Comparison of ENCODE assay signal across 9 mouse cellular contexts in genomic region chr1:134495216-134495539, GRCm38 (mm10). TPM values are rescaled to one million over a fixed set of nuclear protein-coding genes. Genes with fewer than 3 reads are reported as not detected.
DNase-seq lines count a peak whose midpoint lies in the region; ATAC-seq and TF ChIP-seq lines count a peak whose summit lies in the region.
"Had no signal": no experiment of that assay in that cellular context is flagged by ENCODE, and none has a peak within 500 bp of the region (broad histone marks: within the 10 kb centered on the region; RNA-seq: fewer than 3 reads in every experiment).

No protein-coding gene starts in this region.

- peak overlapping the region; percentile 86 for H3K4me2 ChIP-seq in liver, embryonic 13.5 days

- peak overlapping the region; percentile 82 for H3K9ac ChIP-seq in liver, embryonic 13.5 days

- no peak for ATAC-seq in liver, embryonic 13.5 days (ENCODE audit: low read depth)

- intact Hi-C loops in gastrocnemius, adult 2 months (cut with DNase I): no loop called here

- peak overlapping the region; percentile 96 for H3K27ac ChIP-seq in gastrocnemius, adult 2 months
- H3K27ac ChIP-seq in thymus, adult 2 months (ENCODE audit: control insufficient read depth, insufficient read depth, low read length): no peak overlapping the region
- peak overlapping the region; percentile 92 for H3K27ac ChIP-seq in liver, embryonic 13.5 days

- 9% methylated on average over 5 of the region's 5 CpGs for WGBS in thymus, adult 2 months
- 19% methylated on average over 5 of the region's 5 CpGs for WGBS in liver, embryonic 13.5 days (ENCODE audit: insufficient replicate concordance)

- no peak for TF ChIP-seq CTCF in gastrocnemius, adult 2 months (IDR thresholded peaks at IDR 0.05)
- no peak for TF ChIP-seq CTCF in thymus, adult 2 months (IDR thresholded peaks at IDR 0.05; ENCODE audit: borderline replicate concordance, control insufficient read depth, extremely low read depth, insufficient read depth, low read length, poor library complexity)

- no peaks in the 10 kb centered on the region for H3K36me3 ChIP-seq in thymus, adult 2 months (ENCODE audit: control insufficient read depth, insufficient read depth, low read length)
- peaks cover 24% of the 10 kb centered on the region for H3K36me3 ChIP-seq in liver, embryonic 13.5 days

- no peak for TF ChIP-seq POLR2A in thymus, adult 2 months (IDR thresholded peaks at IDR 0.05; ENCODE audit: control insufficient read depth, extremely low read depth, insufficient read depth, low read length, poor library complexity)

- DNase-seq in gastrocnemius, adult 2 months: no peak
- DNase-seq in gastrocnemius, adult 8-10 months (ENCODE audit: low spot score in 2 of 2): no peak
- DNase-seq in thymus, adult 2 months: no peak
- no peak for DNase-seq in thymus, postnatal 36 days
- DNase-seq in liver, embryonic 13.5 days: no peak
- no peak for DNase-seq in ovary, adult 18-20 months (ENCODE audit: low spot score)
- DNase-seq in right cerebral cortex, postnatal 10 days (ENCODE audit: low spot score in 2 of 2): no peak
- no peak for DNase-seq in gastrocnemius, postnatal 25 days

- H3K9me3 ChIP-seq in liver, embryonic 13.5 days (replicated peaks): no peaks in the 10 kb centered on the region

- H3K27me3 ChIP-seq in thymus, adult 2 months (ENCODE audit: control insufficient read depth, insufficient read depth, low read length): no peaks in the 10 kb centered on the region
- H3K27me3 ChIP-seq in liver, embryonic 13.5 days: no peaks in the 10 kb centered on the region

- peak overlapping the region; percentile 97 for H3K4me3 ChIP-seq in gastrocnemius, adult 2 months
- H3K4me3 ChIP-seq in thymus, adult 2 months (ENCODE audit: control insufficient read depth, insufficient read depth, low read length): peak overlapping the region; percentile 68
- peak overlapping the region; percentile 81 for H3K4me3 ChIP-seq in liver, embryonic 13.5 days (replicated peaks)

- H3K4me1 ChIP-seq in thymus, adult 2 months (replicated peaks; ENCODE audit: control insufficient read depth, insufficient read depth, low read length): peaks cover 4% of the 10 kb centered on the region
- peaks cover 39% of the 10 kb centered on the region for H3K4me1 ChIP-seq in liver, embryonic 13.5 days (replicated peaks)

RNA-seq across cellular contexts. Expression of gene Rabif, which starts 0.7 kb away (rescaled TPM):
- 1 to 10 TPM; 5.5 to 6.7 TPM for total RNA-seq in gastrocnemius, adult 2 months (2021)
- 1 to 10 TPM; 4.3 to 6.8 (median 5.6) TPM for total RNA-seq in gastrocnemius, adult 8-10 months (2022)
- polyA plus RNA-seq in thymus, adult 2 months (2012; rRNA removed): 24.8 and 25.0 TPM in 2 replicates
- polyA plus RNA-seq in liver, embryonic 13.5 days (2015; fragmentation: Nextera tagmentation; extraction: Ambion mirVana): 19.8 and 23.9 TPM in 2 replicates
- 1 to 10 TPM; 5.7 to 6.6 TPM for total RNA-seq in gastrocnemius, postnatal 25 days (2021)

RNA-seq across cellular contexts. Expression of gene Klhl12, which starts 39.8 kb away (rescaled TPM):
- total RNA-seq in gastrocnemius, adult 2 months (2021): 10 to 100 TPM; 17.9 to 20.6 TPM
- 10 to 100 TPM; 19.0 to 22.2 (median 19.5) TPM for total RNA-seq in gastrocnemius, adult 8-10 months (2022)
- polyA plus RNA-seq in thymus, adult 2 months (2012; rRNA removed): 7.7 and 7.9 TPM in 2 replicates
- polyA plus RNA-seq in liver, embryonic 13.5 days (2015; fragmentation: Nextera tagmentation; extraction: Ambion mirVana): 34.7 and 37.4 TPM in 2 replicates
- total RNA-seq in gastrocnemius, postnatal 25 days (2021): 10 to 100 TPM; 13.4 to 15.1 TPM

RNA-seq across cellular contexts. Expression of gene Mgat4e, which starts 54.3 kb away (rescaled TPM):
- total RNA-seq in gastrocnemius, adult 2 months (2021): not detected
- not detected for total RNA-seq in gastrocnemius, adult 8-10 months (2022)
- polyA plus RNA-seq in thymus, adult 2 months (2012; rRNA removed): not detected in 2 replicates
- not detected in 2 replicates for polyA plus RNA-seq in liver, embryonic 13.5 days (2015; fragmentation: Nextera tagmentation; extraction: Ambion mirVana)
- not detected for total RNA-seq in gastrocnemius, postnatal 25 days (2021)
- total RNA-seq: common myeloid progenitor, adult 5-6 weeks had no signal
